Mouse (Mus musculus) small intestine, adult 2 months (tissue): Measurements from ENCODE around the gene Grem2.

ENCODE experiments used
- CTCF ChIP-seq: fragments of 200-500 bp; IDR thresholded peaks from 2 replicates; pipeline ENCODE4 v1.5.1; 2012; ENCODE audit warnings: low read depth, mild to moderate bottlenecking, control low read depth, inconsistent platforms, low read length, moderate library complexity, mixed read lengths; ENCODE audit not compliant: insufficient replicate concordance, insufficient read length; ENCODE audit errors: extremely low read depth
- POLR2A ChIP-seq: fragments of 200-500 bp; IDR thresholded peaks from 2 replicates; pipeline ENCODE4 v1.6.1; 2012; ENCODE audit warnings: low read depth, mild to moderate bottlenecking, control low read depth, inconsistent platforms, low read length, moderate library complexity

DNA sequence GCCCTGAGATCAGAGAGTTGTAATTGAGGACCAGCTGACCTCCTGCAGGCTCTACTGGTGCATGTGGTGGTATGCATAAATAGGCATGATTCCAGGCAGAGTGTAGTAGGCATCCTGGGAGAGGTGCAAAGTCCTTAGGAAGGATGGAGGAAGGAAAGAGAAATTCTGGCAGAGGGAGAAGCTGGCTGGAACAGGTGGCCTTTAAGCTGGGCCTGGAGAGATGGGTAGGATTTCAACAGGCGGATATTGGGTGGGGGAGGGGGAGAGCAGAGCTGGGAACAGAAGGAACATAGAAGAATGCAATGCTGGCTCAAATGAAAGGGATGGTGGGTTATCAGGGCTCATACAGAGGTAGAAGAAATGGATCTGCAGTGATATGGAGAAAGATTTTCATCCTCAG lies 18.9 kb downstream of the Grem2 start:
- TF ChIP-seq CTCF (no peak), POLR2A (no peak)
